Mouse (Mus musculus) CD4-positive, CD25-positive, alpha-beta regulatory T cell (primary cell): Measurements from ENCODE around the gene Tnnt3. TPM values are rescaled to one million over a fixed set of nuclear protein-coding genes. Genes with fewer than 3 reads are reported as not detected.

Experiments
- polyA plus RNA-seq: library from polyadenylated mRNA; unstranded; fragments of 100-300 nt; shearing (Covaris generic); gene quantifications from one replicate; pipeline ENCODE4 v1.2.1, GENCODE M21; 2017

Tnnt3 gene
- polyA plus RNA-seq, result 5.0 TPM

GRCm38 (mm10) chr7:142498575-142498974 lies at the start of gene Tnnt3:
Tnnt3 (plus strand) TSS chr7:142498836.

GRCm38 (mm10) chr7:142460636-142461077 lies 38.0 kb upstream of the Tnnt3 start, which contains the start of gene Lsp1:
Lsp1 (plus strand) TSS chr7:142460809.

DNA sequence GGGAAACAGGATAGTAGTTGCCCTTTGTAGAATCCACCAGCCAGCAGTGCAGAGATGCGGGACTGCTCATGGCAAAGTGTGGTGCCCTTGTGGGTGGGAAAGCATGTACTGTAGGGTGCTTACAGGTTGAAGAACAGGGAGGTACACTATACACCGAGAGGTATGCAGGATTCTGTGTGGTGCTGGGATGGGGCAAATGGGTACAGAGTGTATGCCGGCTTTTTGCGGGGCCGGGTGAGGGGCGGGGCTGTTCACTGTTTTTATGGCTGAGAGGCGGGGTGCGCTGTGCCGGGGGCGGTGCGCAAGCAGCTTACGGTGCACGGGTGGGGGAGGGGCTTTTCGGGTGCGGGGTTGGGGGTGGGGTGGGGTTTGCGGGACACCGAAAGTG lies 34.0 kb downstream of the Tnnt3 start, which contains the start of gene Mrpl23:
Gene Mrpl23 (plus strand): TSS at position 16 of the 388 bp plus-strand sequence.

Other genes starting within 250 kb of the Tnnt3 start
- not detected for gene Gm2431, start 240.5 kb upstream of the Tnnt3 start, polyA plus RNA-seq
- gene Gm4559, start 224.5 kb upstream of the Tnnt3 start, polyA plus RNA-seq, result not detected
- not detected for gene Krtap5-1, start 201.7 kb upstream of the Tnnt3 start, polyA plus RNA-seq
- gene Krtap5-4, start 195.3 kb upstream of the Tnnt3 start, polyA plus RNA-seq, result not detected
- 4.5 TPM for gene Ifitm10, start 125.1 kb upstream of the Tnnt3 start, polyA plus RNA-seq
- gene Gm49369, start 116.2 kb upstream of the Tnnt3 start, polyA plus RNA-seq, result not detected
- gene Ctsd, start 110.8 kb upstream of the Tnnt3 start, polyA plus RNA-seq, result 352 TPM
- gene Syt8, start 64.0 kb upstream of the Tnnt3 start, polyA plus RNA-seq, result not detected
- gene Tnni2, start 57.0 kb upstream of the Tnnt3 start, polyA plus RNA-seq, result not detected
- gene Lsp1, start 38.0 kb upstream of the Tnnt3 start, polyA plus RNA-seq, result 1,177 TPM
- 6.0 TPM for gene Mrpl23, start 33.9 kb downstream of the Tnnt3 start, polyA plus RNA-seq
- 0.50 TPM for gene Igf2, start 168.0 kb downstream of the Tnnt3 start, polyA plus RNA-seq
- not detected for gene Gm49394, start 171.1 kb downstream of the Tnnt3 start, polyA plus RNA-seq
- gene Ins2, start 244.5 kb downstream of the Tnnt3 start, polyA plus RNA-seq, result 0.39 TPM